9 mouse cellular contexts compared by ENCODE assay signal in the genomic region with DNA sequence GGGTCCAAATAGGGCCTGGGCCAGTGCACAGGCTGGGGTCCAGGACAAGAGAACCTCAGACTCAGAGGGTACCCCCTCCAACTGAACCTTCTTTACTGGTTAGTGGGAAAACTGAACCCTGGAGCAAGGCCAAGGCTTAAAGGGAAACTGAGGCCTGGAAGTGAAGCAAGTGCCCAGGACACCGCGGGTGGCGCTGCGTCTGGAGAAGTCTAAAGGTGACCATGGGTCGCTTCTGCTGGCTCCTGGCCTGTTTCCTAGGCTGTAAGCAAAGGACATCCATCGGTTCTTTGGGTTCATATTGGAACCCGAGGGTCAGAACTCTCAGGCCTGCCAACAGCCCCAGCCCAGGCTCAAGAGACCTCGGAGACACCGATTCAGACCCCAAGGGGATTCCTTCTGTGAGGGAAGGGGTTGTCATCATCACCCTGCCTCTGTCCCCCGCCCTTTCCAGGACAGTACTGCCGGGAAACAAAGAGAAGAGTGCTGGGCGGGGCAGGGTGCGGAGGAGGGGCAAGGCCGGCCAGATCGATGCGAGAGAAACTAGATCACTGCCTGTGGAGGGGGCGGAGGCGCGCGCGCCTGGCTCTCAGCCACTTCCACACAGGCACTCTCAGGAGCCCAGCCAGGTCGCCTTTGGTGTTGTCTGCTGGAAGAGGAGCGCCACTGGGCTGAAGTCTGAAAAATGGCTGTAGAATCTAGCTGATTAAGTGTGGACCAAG. TPM values are rescaled to one million over a fixed set of nuclear protein-coding genes. Genes with fewer than 3 reads are reported as not detected.
DNase-seq lines count a peak whose midpoint lies in the region; ATAC-seq and TF ChIP-seq lines count a peak whose summit lies in the region.
"Had no signal": no experiment of that assay in that cellular context is flagged by ENCODE, and none has a peak within 500 bp of the region (broad histone marks: within the 10 kb centered on the region; RNA-seq: fewer than 3 reads in every experiment).

No protein-coding gene starts in this region.

- no peaks in the 10 kb centered on the region for H3K9me3 ChIP-seq in kidney, embryonic 15.5 days (replicated peaks)
- no peaks in the 10 kb centered on the region for H3K9me3 ChIP-seq in forebrain, embryonic 16.5 days (ENCODE audit: control insufficient read depth, low read length)
- H3K9me3 ChIP-seq in hindbrain, embryonic 13.5 days: no peaks in the 10 kb centered on the region
- H3K9me3 ChIP-seq in liver, postnatal 0 days (ENCODE audit: low read length): no peaks in the 10 kb centered on the region

- peak; percentile 50 for ATAC-seq in kidney, embryonic 15.5 days (replicated peaks; ENCODE audit: low FRiP score)
- no peak for ATAC-seq in forebrain, embryonic 16.5 days
- peak; percentile 14; the same call in 1 of the 2 replicates for ATAC-seq in hindbrain, embryonic 13.5 days (ENCODE audit: low FRiP score)
- ATAC-seq in liver, postnatal 0 days: peak; percentile 71; the same call in 1 of the 2 replicates

- peaks cover 40% of the 10 kb centered on the region for H3K4me1 ChIP-seq in kidney, embryonic 15.5 days
- peaks cover 16% of the 10 kb centered on the region for H3K4me1 ChIP-seq in forebrain, embryonic 16.5 days (replicated peaks; ENCODE audit: control insufficient read depth, insufficient read depth, low read length)
- H3K4me1 ChIP-seq in hindbrain, embryonic 13.5 days (replicated peaks): peaks cover 42% of the 10 kb centered on the region
- peaks cover 6% of the 10 kb centered on the region for H3K4me1 ChIP-seq in liver, postnatal 0 days (ENCODE audit: insufficient read depth)

- H3K4me2 ChIP-seq in kidney, embryonic 15.5 days: peak overlapping the region; percentile 89
- H3K4me2 ChIP-seq in forebrain, embryonic 16.5 days (ENCODE audit: low read length): peak overlapping the region; percentile 88
- H3K4me2 ChIP-seq in hindbrain, embryonic 13.5 days: peak overlapping the region; percentile 80
- 0 out of 2 replicates have a peak overlapping the region, but pooled peaks have one; percentile 22 for H3K4me2 ChIP-seq in liver, postnatal 0 days (ENCODE audit: low read depth, low read length)

- DNase-seq in kidney, adult 8-10 months: no peak
- peak; percentile 67 for DNase-seq in cerebellum, adult 11-12 months
- DNase-seq in liver, postnatal 0 days: peak; percentile 69
- DNase-seq in right cerebral cortex, postnatal 25 days: peak; percentile 65
- no peak for DNase-seq in spleen, adult 12 weeks (ENCODE audit: low spot score)

- H3K27ac ChIP-seq in kidney, embryonic 15.5 days: 0 out of 2 replicates have a peak overlapping the region, but pooled peaks have one; percentile 14
- H3K27ac ChIP-seq in forebrain, embryonic 16.5 days (ENCODE audit: low read length): no peak overlapping the region
- peak overlapping the region; percentile 96 for H3K27ac ChIP-seq in hindbrain, embryonic 13.5 days
- no peak overlapping the region for H3K27ac ChIP-seq in liver, postnatal 0 days (ENCODE audit: low read depth)

- H3K36me3 ChIP-seq in kidney, embryonic 15.5 days: no peaks in the 10 kb centered on the region
- H3K36me3 ChIP-seq in forebrain, embryonic 16.5 days (ENCODE audit: control insufficient read depth, insufficient read depth): no peaks in the 10 kb centered on the region
- H3K36me3 ChIP-seq in hindbrain, embryonic 13.5 days: no peaks in the 10 kb centered on the region
- H3K36me3 ChIP-seq in liver, postnatal 0 days (replicated peaks; ENCODE audit: insufficient read depth, low read length): no peaks in the 10 kb centered on the region

- H3K27me3 ChIP-seq in kidney, embryonic 15.5 days: peaks cover 25% of the 10 kb centered on the region
- H3K27me3 ChIP-seq in forebrain, embryonic 16.5 days (replicated peaks; ENCODE audit: control insufficient read depth, insufficient read depth, low read length): peaks cover 12% of the 10 kb centered on the region
- peaks cover 32% of the 10 kb centered on the region for H3K27me3 ChIP-seq in hindbrain, embryonic 13.5 days
- peaks cover 42% of the 10 kb centered on the region for H3K27me3 ChIP-seq in liver, postnatal 0 days (ENCODE audit: insufficient read depth, low read length)

- 0 out of 2 replicates have a peak overlapping the region, but pooled peaks have one; percentile 26 for H3K9ac ChIP-seq in kidney, embryonic 15.5 days
- H3K9ac ChIP-seq in forebrain, embryonic 16.5 days (replicated peaks; ENCODE audit: low read depth, low read length): peak overlapping the region; percentile 76
- H3K9ac ChIP-seq in hindbrain, embryonic 13.5 days: peak overlapping the region; percentile 96
- no peak overlapping the region for H3K9ac ChIP-seq in liver, postnatal 0 days (replicated peaks)

- 7% methylated on average over 23 of the region's 23 CpGs for WGBS in kidney, embryonic 15.5 days
- WGBS in forebrain, embryonic 16.5 days: 4% methylated on average over 23 of the region's 23 CpGs
- 4% methylated on average over 23 of the region's 23 CpGs for WGBS in hindbrain, embryonic 13.5 days
- 10% methylated on average over 23 of the region's 23 CpGs for WGBS in liver, postnatal 0 days (ENCODE audit: insufficient replicate concordance)

- H3K4me3 ChIP-seq in kidney, embryonic 15.5 days (replicated peaks): peak overlapping the region; percentile 77
- H3K4me3 ChIP-seq in forebrain, embryonic 16.5 days (replicated peaks; ENCODE audit: low read length): peak overlapping the region; percentile 62
- peak overlapping the region; percentile 80 for H3K4me3 ChIP-seq in hindbrain, embryonic 13.5 days
- H3K4me3 ChIP-seq in liver, postnatal 0 days (ENCODE audit: low read depth, low read length): no peak overlapping the region

- TF ChIP-seq EP300 in liver, postnatal 0 days (IDR thresholded peaks at IDR 0.05; ENCODE audit: low read depth): no peak

- TF ChIP-seq CTCF in liver, postnatal 0 days (IDR thresholded peaks at IDR 0.05; ENCODE audit: low read depth): no peak

RNA-seq across cellular contexts. Expression of a gene that starts 0.9 kb away (rescaled TPM):
- 10.4 and 12.2 TPM in 2 replicates for polyA plus RNA-seq in kidney, embryonic 15.5 days (2015; fragmentation: Nextera tagmentation; extraction: Ambion mirVana)
- 12.3 and 16.0 TPM in 2 replicates for polyA plus RNA-seq in forebrain, embryonic 16.5 days (2015; fragmentation: Nextera tagmentation; extraction: Ambion mirVana)
- 24.5 and 26.5 TPM in 2 replicates for polyA plus RNA-seq in hindbrain, embryonic 13.5 days (2015; fragmentation: Nextera tagmentation; extraction: Ambion mirVana)
- polyA plus RNA-seq in liver, postnatal 0 days (2015; fragmentation: Nextera tagmentation; extraction: Ambion mirVana): 0.05 and 0.07 TPM in 2 replicates

RNA-seq across cellular contexts. Expression of a gene that starts 6.9 kb away (rescaled TPM):
- not detected in 2 replicates for polyA plus RNA-seq in kidney, embryonic 15.5 days (2015; fragmentation: Nextera tagmentation; extraction: Ambion mirVana)
- polyA plus RNA-seq in forebrain, embryonic 16.5 days (2015; fragmentation: Nextera tagmentation; extraction: Ambion mirVana): 0.28 TPM in 1 of 2 replicates, not detected in the other
- not detected in 2 replicates for polyA plus RNA-seq in hindbrain, embryonic 13.5 days (2015; fragmentation: Nextera tagmentation; extraction: Ambion mirVana)
- not detected in 2 replicates for polyA plus RNA-seq in liver, postnatal 0 days (2015; fragmentation: Nextera tagmentation; extraction: Ambion mirVana)
- polyA plus RNA-seq: spleen, adult 2 months had no signal

RNA-seq across cellular contexts. Expression of a gene that starts 24.8 kb away (rescaled TPM):
- 0.05 TPM in 1 of 2 replicates, not detected in the other for polyA plus RNA-seq in kidney, embryonic 15.5 days (2015; fragmentation: Nextera tagmentation; extraction: Ambion mirVana)
- 0.25 and 0.32 TPM in 2 replicates for polyA plus RNA-seq in forebrain, embryonic 16.5 days (2015; fragmentation: Nextera tagmentation; extraction: Ambion mirVana)
- polyA plus RNA-seq in hindbrain, embryonic 13.5 days (2015; fragmentation: Nextera tagmentation; extraction: Ambion mirVana): 0.17 and 0.27 TPM in 2 replicates
- polyA plus RNA-seq in liver, postnatal 0 days (2015; fragmentation: Nextera tagmentation; extraction: Ambion mirVana): not detected in 2 replicates
- polyA plus RNA-seq: spleen, adult 2 months had no signal

RNA-seq across cellular contexts. Expression of a gene that starts 25.7 kb away (rescaled TPM):
- polyA plus RNA-seq in kidney, embryonic 15.5 days (2015; fragmentation: Nextera tagmentation; extraction: Ambion mirVana): 2.7 and 2.8 TPM in 2 replicates
- polyA plus RNA-seq in forebrain, embryonic 16.5 days (2015; fragmentation: Nextera tagmentation; extraction: Ambion mirVana): 0.57 and 1.0 TPM in 2 replicates
- polyA plus RNA-seq in hindbrain, embryonic 13.5 days (2015; fragmentation: Nextera tagmentation; extraction: Ambion mirVana): 0.87 and 0.88 TPM in 2 replicates
- polyA plus RNA-seq in liver, postnatal 0 days (2015; fragmentation: Nextera tagmentation; extraction: Ambion mirVana): 0.12 and 0.19 TPM in 2 replicates

RNA-seq across cellular contexts. Expression of a gene that starts 30.5 kb away (rescaled TPM):
- 71.2 and 81.4 TPM in 2 replicates for polyA plus RNA-seq in kidney, embryonic 15.5 days (2015; fragmentation: Nextera tagmentation; extraction: Ambion mirVana)
- polyA plus RNA-seq in forebrain, embryonic 16.5 days (2015; fragmentation: Nextera tagmentation; extraction: Ambion mirVana): 75.9 and 76.6 TPM in 2 replicates
- 86.5 and 93.4 TPM in 2 replicates for polyA plus RNA-seq in hindbrain, embryonic 13.5 days (2015; fragmentation: Nextera tagmentation; extraction: Ambion mirVana)
- 24.9 and 25.8 TPM in 2 replicates for polyA plus RNA-seq in liver, postnatal 0 days (2015; fragmentation: Nextera tagmentation; extraction: Ambion mirVana)

Comparison
In these comparisons a context has a peak if more than half of its experiments do, and no peak if none do; other contexts are left out.
1. H3K27ac ChIP-seq: peak in kidney, embryonic 15.5 days (single experiment) and hindbrain, embryonic 13.5 days (single experiment); none in forebrain, embryonic 16.5 days (single experiment) and liver, postnatal 0 days (single experiment).
2. H3K4me2 ChIP-seq: peak in every context shown above with its lines; median percentile 89 in kidney, embryonic 15.5 days; 88 in forebrain, embryonic 16.5 days; 80 in hindbrain, embryonic 13.5 days; 22 in liver, postnatal 0 days.
3. DNase-seq: peak in cerebellum, adult 11-12 months (single experiment), liver, postnatal 0 days (single experiment) and right cerebral cortex, postnatal 25 days (single experiment); none in kidney, adult 8-10 months (0 of 2) and spleen, adult 12 weeks (single experiment).
4. RNA of a gene that starts 0.9 kb away (polyA plus RNA-seq): 24.5 to 26.5 TPM in hindbrain, embryonic 13.5 days, 12.3 to 16.0 TPM in forebrain, embryonic 16.5 days and 10.4 to 12.2 TPM in kidney, embryonic 15.5 days; 0.05 to 0.07 TPM in liver, postnatal 0 days; every median in the first group is over 10 times any median in the second.